Mouse (Mus musculus) c-Kit-positive CD71-negative TER-119-negative erythroid progenitor cells, embryonic 14.5 days (primary cell): ENCODE measurements at regions not wholly inside any gene's neighbourhood (a gene's known extent, or its start where the extent isn't known, plus 50 kb on each side); places are given as distances from the start of the nearest gene placed in this dataset.
A peak's percentile ranks its signal among the peaks of the same experiment; 100 is the strongest.

Experiments used
- DNase-seq: peaks from one replicate; pipeline ENCODE4 v3.0.0-alpha.2; 2013; ENCODE audit warnings: low read depth

GRCm38 (mm10) chr12:16060461-16060860, 243.7 kb upstream of the Trib2 start:
- DNase-seq: no peak

GRCm38 (mm10) chr12:16058255-16058654, 241.5 kb upstream of the Trib2 start:
- DNase-seq: no peak

- no peak for DNase-seq
These were observed 240.1 kb upstream of the Trib2 start for GRCm38 (mm10) chr12:16056831-16057230.

GRCm38 (mm10) chr12:16056216-16056615, 239.5 kb upstream of the Trib2 start:
- DNase-seq: no peak

GRCm38 (mm10) chr12:16054591-16054990, 237.9 kb upstream of the Trib2 start:
- no peak for DNase-seq

- DNase-seq: no peak
These were observed 237.0 kb upstream of the Trib2 start for GRCm38 (mm10) chr12:16053735-16054134.

- no peak for DNase-seq
These were observed 236.3 kb upstream of the Trib2 start for GRCm38 (mm10) chr12:16052998-16053397.

- DNase-seq: no peak
These were observed 235.6 kb upstream of the Trib2 start for GRCm38 (mm10) chr12:16052353-16052752.

GRCm38 (mm10) chr12:16051439-16051838, 234.7 kb upstream of the Trib2 start:
- DNase-seq: no peak

- no peak for DNase-seq
These were observed 232.8 kb upstream of the Trib2 start for GRCm38 (mm10) chr12:16049545-16049944.

- no peak for DNase-seq
These were observed 229.9 kb upstream of the Trib2 start for GRCm38 (mm10) chr12:16046643-16047042.

GRCm38 (mm10) chr12:16045791-16046494, 229.2 kb upstream of the Trib2 start:
- DNase-seq: no peak

- no peak for DNase-seq
These were observed 226.9 kb upstream of the Trib2 start for GRCm38 (mm10) chr12:16043466-16044214.

GRCm38 (mm10) chr12:16042362-16042761, 225.6 kb upstream of the Trib2 start:
- no peak for DNase-seq

GRCm38 (mm10) chr12:16041129-16041528, 224.4 kb upstream of the Trib2 start:
- no peak for DNase-seq

- DNase-seq: no peak
These were observed 218.8 kb upstream of the Trib2 start for GRCm38 (mm10) chr12:16035551-16035950.

- DNase-seq: no peak
These were observed 218.2 kb upstream of the Trib2 start for GRCm38 (mm10) chr12:16034691-16035515.

GRCm38 (mm10) chr12:16026654-16027053, 209.9 kb upstream of the Trib2 start:
- DNase-seq: no peak

GRCm38 (mm10) chr12:16023273-16023672, 206.6 kb upstream of the Trib2 start:
- no peak for DNase-seq

- DNase-seq: peak; percentile 25
These were observed 204.6 kb upstream of the Trib2 start for GRCm38 (mm10) chr12:16021202-16021821.

- no peak for DNase-seq
These were observed 201.5 kb upstream of the Trib2 start for GRCm38 (mm10) chr12:16018237-16018636.

- DNase-seq: no peak
These were observed 199.9 kb upstream of the Trib2 start for GRCm38 (mm10) chr12:16016621-16017020.
